Mouse (Mus musculus) small intestine, adult 2 months (tissue): ENCODE data around the gene Zc3h8. TPM values are rescaled to one million over a fixed set of nuclear protein-coding genes. Genes with fewer than 3 reads are reported as not detected.

Experiments used
- H3K27ac ChIP-seq: fragments of 200-500 bp; 2 replicates; pipeline ENCODE4 v1.5.1; 2012; ENCODE audit warnings: low read depth, low read length, control low read depth, inconsistent platforms; ENCODE audit not compliant: insufficient read depth
- H3K27me3 ChIP-seq: fragments of 200-500 bp; 2 replicates; pipeline ENCODE4 v1.6.1; 2012; ENCODE audit warnings: mild to moderate bottlenecking, moderate library complexity, low read length, inconsistent platforms; ENCODE audit not compliant: control insufficient read depth, insufficient read depth
- H3K36me3 ChIP-seq: fragments of 200-500 bp; 2 replicates; pipeline ENCODE4 v1.6.1; 2012; ENCODE audit warnings: mild to moderate bottlenecking, low read length, control low read depth, inconsistent platforms; ENCODE audit not compliant: control insufficient read depth, insufficient read depth
- H3K4me1 ChIP-seq: fragments of 200-500 bp; 2 replicates; pipeline ENCODE4 v1.6.1; 2012; ENCODE audit warnings: low read length, inconsistent platforms, mixed read lengths; ENCODE audit not compliant: control insufficient read depth, insufficient read depth, insufficient read length
- H3K4me3 ChIP-seq: fragments of 200-500 bp; 2 replicates; pipeline ENCODE4 v1.5.1; 2012; ENCODE audit warnings: low read depth, mild to moderate bottlenecking, control low read depth, inconsistent platforms, low read length, moderate library complexity
- CTCF ChIP-seq: fragments of 200-500 bp; IDR thresholded peaks from 2 replicates; pipeline ENCODE4 v1.5.1; 2012; ENCODE audit warnings: low read depth, mild to moderate bottlenecking, control low read depth, inconsistent platforms, low read length, moderate library complexity, mixed read lengths; ENCODE audit not compliant: insufficient replicate concordance, insufficient read length; ENCODE audit errors: extremely low read depth
- POLR2A ChIP-seq: fragments of 200-500 bp; IDR thresholded peaks from 2 replicates; pipeline ENCODE4 v1.6.1; 2012; ENCODE audit warnings: low read depth, mild to moderate bottlenecking, control low read depth, inconsistent platforms, low read length, moderate library complexity
- WGBS: fragments of 180-500 bp; shearing (Covaris S2); methylation state at CpG from one replicate; pipeline ENCODE4 v1.1.7; 2018; 5-methylcytosine and 5-hydroxymethylcytosine counted together
- polyA plus RNA-seq: library from polyadenylated mRNA; depleted of rRNA; stranded (reverse); fragments of >200 nt; gene quantifications from 2 replicates; pipeline ENCODE4 v1.2.3, GENCODE M21; 2012

Zc3h8 gene
- polyA plus RNA-seq, 1 experiment = 0.44 TPM

GRCm38 (mm10) chr2:128966641-128967580 is 23.0 kb upstream of the Zc3h8 start, which contains the start of gene Zc3h6:
Zc3h6 (plus strand) TSS chr2:128967402.
- H3K36me3 ChIP-seq = no peaks in the 10 kb centered on the region
- peak; percentile 98 for TF ChIP-seq POLR2A
- no peak for TF ChIP-seq CTCF
- peak within 1 kb of the TSS; percentile 80 for H3K4me3 ChIP-seq
- H3K27ac ChIP-seq = peak within 1 kb of the TSS; percentile 99
- under 1% methylated on average over 65 of the region's 65 CpGs for WGBS
- H3K4me1 ChIP-seq = peaks cover 2% of the 10 kb centered on the region; the same call in 1 of the 2 replicates
- H3K27me3 ChIP-seq = no peaks in the 10 kb centered on the region

- H3K27ac ChIP-seq = no peak overlapping the region
Measured at GRCm38 (mm10) chr2:128966236-128966635, 22.4 kb upstream of the Zc3h8 start.

GRCm38 (mm10) chr2:128965505-128966105 is 21.7 kb upstream of the Zc3h8 start:
- no peaks in the 10 kb centered on the region for H3K27me3 ChIP-seq
- no peak overlapping the region for H3K4me3 ChIP-seq
- TF ChIP-seq CTCF = no peak
- TF ChIP-seq POLR2A = no peak
- no peak overlapping the region for H3K27ac ChIP-seq
- WGBS = 86% methylated on average over 5 of the region's 5 CpGs
- H3K4me1 ChIP-seq = peaks cover 2% of the 10 kb centered on the region; the same call in 1 of the 2 replicates
- H3K36me3 ChIP-seq = no peaks in the 10 kb centered on the region

More at GRCm38 (mm10) chr2:128966236-128966635, 22.4 kb upstream of the Zc3h8 start:
- no peaks in the 10 kb centered on the region for H3K36me3 ChIP-seq
- no peaks in the 10 kb centered on the region for H3K27me3 ChIP-seq
- H3K4me3 ChIP-seq = no peak overlapping the region
- WGBS = 11% methylated on average over 6 of the region's 6 CpGs
- no peak for TF ChIP-seq CTCF
- TF ChIP-seq POLR2A = no peak
- peaks cover 2% of the 10 kb centered on the region; the same call in 1 of the 2 replicates for H3K4me1 ChIP-seq

GRCm38 (mm10) chr2:128954186-128954585 is 10.3 kb upstream of the Zc3h8 start:
- Histone ChIP-seq H3K36me3 (no peaks in the 10 kb centered on the region), H3K4me1 (no peaks in the 10 kb centered on the region), H3K27me3 (no peaks in the 10 kb centered on the region; the same call in 1 of the 2 replicates), H3K4me3 (no peak overlapping the region), H3K27ac (no peak overlapping the region)
- TF ChIP-seq POLR2A = no peak
- TF ChIP-seq CTCF = no peak

GRCm38 (mm10) chr2:128947962-128948588 is 4.2 kb upstream of the Zc3h8 start:
- Histone ChIP-seq H3K4me1 (no peaks in the 10 kb centered on the region), H3K27me3 (no peaks in the 10 kb centered on the region), H3K36me3 (no peaks in the 10 kb centered on the region), H3K27ac (no peak overlapping the region), H3K4me3 (no peak overlapping the region)
- TF ChIP-seq POLR2A (no peak), CTCF (no peak)
- 34% methylated on average over 6 of the region's 6 CpGs for WGBS

- TF ChIP-seq POLR2A (no peak), CTCF (no peak)
- Histone ChIP-seq H3K36me3 (peaks cover 12% of the 10 kb centered on the region), H3K27me3 (no peaks in the 10 kb centered on the region), H3K27ac (no peak overlapping the region), H3K4me3 (no peak overlapping the region), H3K4me1 (no peaks in the 10 kb centered on the region)
- WGBS = 72% methylated on average over 3 of the region's 3 CpGs
Measured at GRCm38 (mm10) chr2:128936256-128936655, 7.6 kb downstream of the Zc3h8 start.

GRCm38 (mm10) chr2:128930704-128931103 is 13.2 kb downstream of the Zc3h8 start:
- TF ChIP-seq POLR2A (no peak), CTCF (no peak)
- peaks cover 14% of the 10 kb centered on the region for H3K36me3 ChIP-seq
- no peaks in the 10 kb centered on the region for H3K27me3 ChIP-seq
- no peak overlapping the region for H3K4me3 ChIP-seq
- no peak overlapping the region; the same call in 1 of the 2 replicates for H3K27ac ChIP-seq
- no peaks in the 10 kb centered on the region for H3K4me1 ChIP-seq
